Mouse (Mus musculus) forebrain, postnatal 0 days (tissue): ENCODE results near the gene Lama2. TPM values are rescaled to one million over a fixed set of nuclear protein-coding genes. Genes with fewer than 3 reads are reported as not detected.

ENCODE experiments used
- ATAC-seq: fragments of 200-750 bp; cut with Nextera tagmentation; 2 replicates; pipeline ENCODE4 v1.8.0; 2017; ENCODE audit warnings: mild to moderate bottlenecking, moderate library complexity
- DNase-seq: peaks from one replicate; pipeline ENCODE4 v3.0.0-alpha.2; 2015
- H3K27ac ChIP-seq: fragments of 300-500 bp; sonication (generic); 2 replicates; pipeline ENCODE4 v1.5.1; 2014; ENCODE audit warnings: low read depth, mild to moderate bottlenecking, antibody characterized with exemption, low read length, moderate library complexity, mixed read lengths
- H3K27me3 ChIP-seq: fragments of 300-500 bp; sonication (generic); 2 replicates; pipeline ENCODE4 v1.6.1; 2014; ENCODE audit warnings: mild to moderate bottlenecking, low read length, mixed read lengths; ENCODE audit not compliant: insufficient read depth
- H3K36me3 ChIP-seq: fragments of 300-500 bp; sonication (generic); 2 replicates; pipeline ENCODE4 v1.6.1; 2014; ENCODE audit warnings: mild to moderate bottlenecking, moderate library complexity; ENCODE audit not compliant: insufficient read depth
- H3K4me1 ChIP-seq: fragments of 300-500 bp; sonication (generic); 2 replicates; pipeline ENCODE4 v1.6.1; 2014; ENCODE audit warnings: antibody characterized with exemption; ENCODE audit not compliant: insufficient read depth
- H3K4me2 ChIP-seq: fragments of 300-500 bp; sonication (generic); 2 replicates; pipeline ENCODE4 v1.6.1; 2014; ENCODE audit warnings: low read depth, mild to moderate bottlenecking, moderate library complexity
- H3K4me3 ChIP-seq: fragments of 300-500 bp; sonication (generic); 2 replicates; pipeline ENCODE4 v1.5.1; 2014; ENCODE audit warnings: low read depth, low read length, mixed read lengths
- H3K9ac ChIP-seq: fragments of 300-500 bp; sonication (generic); 2 replicates; pipeline ENCODE4 v1.6.1; 2014; ENCODE audit warnings: mild to moderate bottlenecking
- H3K9me3 ChIP-seq: fragments of 300-500 bp; sonication (generic); 2 replicates; pipeline ENCODE4 v1.6.1; 2016; ENCODE audit warnings: low read length
- CTCF ChIP-seq: sonication (generic); IDR thresholded peaks from 2 replicates; pipeline ENCODE4 v1.5.1; 2016; ENCODE audit warnings: antibody characterized with exemption, control low read depth, low read depth
- WGBS: fragments of 180-500 bp; shearing (Covaris S2); extraction: QIAGEN DNeasy Blood & Tissue Kit; methylation state at CpG from one replicate; pipeline ENCODE4 v1.1.7; 2014; 5-methylcytosine and 5-hydroxymethylcytosine counted together
- polyA plus RNA-seq: library from polyadenylated mRNA; unstranded; fragments of >200 nt; fragmentation: Nextera tagmentation; extraction: Ambion mirVana; gene quantifications from 2 replicates; pipeline ENCODE4 v1.2.1, GENCODE M21; 2015
- total RNA-seq: library from RNA; depleted of rRNA; stranded (reverse); fragments of >200 nt; gene quantifications from 2 replicates; pipeline ENCODE4 v1.2.3, GENCODE M21; 2014

Lama2 gene
- total and polyA plus RNA-seq, 2 experiments from 2014 or later, result 3.7 to 11.9 TPM

GRCm38 (mm10) chr10:27135768-27136167 is 483.8 kb downstream of the Lama2 start:
- no peak overlapping the region for H3K4me2 ChIP-seq
- no peaks in the 10 kb centered on the region for H3K9me3 ChIP-seq
- no peak for ATAC-seq
- no peak overlapping the region for H3K4me3 ChIP-seq
- no peaks in the 10 kb centered on the region for H3K36me3 ChIP-seq
- H3K27ac ChIP-seq, result no peak overlapping the region
- H3K4me1 ChIP-seq, result no peaks in the 10 kb centered on the region
- no peak for TF ChIP-seq CTCF
- DNase-seq, result no peak
- no peaks in the 10 kb centered on the region for H3K27me3 ChIP-seq
- H3K9ac ChIP-seq, result no peak overlapping the region
- WGBS, result 100% methylated on average over 1 of the region's 1 CpGs

GRCm38 (mm10) chr10:27133135-27133534 is 486.4 kb downstream of the Lama2 start:
- 6% methylated on average over 1 of the region's 1 CpGs for WGBS
- Histone ChIP-seq H3K27ac (peak overlapping the region; percentile 54; the same call in 1 of the 2 replicates), H3K4me1 (no peaks in the 10 kb centered on the region), H3K36me3 (no peaks in the 10 kb centered on the region), H3K27me3 (no peaks in the 10 kb centered on the region), H3K4me3 (no peak overlapping the region), H3K4me2 (0 out of 2 replicates have a peak overlapping the region, but pooled peaks have one; percentile 17), H3K9ac (no peak overlapping the region), H3K9me3 (no peaks in the 10 kb centered on the region)
- peak; percentile 92 for TF ChIP-seq CTCF
- ATAC-seq (peak; percentile 94), DNase-seq (peak; percentile 92)

GRCm38 (mm10) chr10:27127454-27127853 is 492.1 kb downstream of the Lama2 start:
- no peak overlapping the region for H3K9ac ChIP-seq
- WGBS, result 57% methylated on average over 2 of the region's 2 CpGs
- peak; percentile 61 for DNase-seq
- H3K27me3 ChIP-seq, result no peaks in the 10 kb centered on the region
- no peak overlapping the region; the same call in 1 of the 2 replicates for H3K27ac ChIP-seq
- H3K4me2 ChIP-seq, result no peak overlapping the region
- TF ChIP-seq CTCF, result no peak
- no peaks in the 10 kb centered on the region for H3K4me1 ChIP-seq
- H3K4me3 ChIP-seq, result no peak overlapping the region
- H3K36me3 ChIP-seq, result no peaks in the 10 kb centered on the region
- peak; percentile 83 for ATAC-seq
- H3K9me3 ChIP-seq, result no peaks in the 10 kb centered on the region

GRCm38 (mm10) chr10:27123763-27124162 is 495.8 kb downstream of the Lama2 start:
- Histone ChIP-seq H3K27me3 (no peaks in the 10 kb centered on the region), H3K4me2 (no peak overlapping the region), H3K4me3 (no peak overlapping the region), H3K27ac (no peak overlapping the region), H3K4me1 (no peaks in the 10 kb centered on the region), H3K9me3 (no peaks in the 10 kb centered on the region), H3K9ac (no peak overlapping the region), H3K36me3 (no peaks in the 10 kb centered on the region)
- 38% methylated on average over 5 of the region's 5 CpGs for WGBS
- peak; percentile 46 for DNase-seq
- TF ChIP-seq CTCF, result no peak
- peak; percentile 47 for ATAC-seq

GRCm38 (mm10) chr10:27117815-27118214 is 501.7 kb downstream of the Lama2 start:
- 90% methylated on average over 3 of the region's 3 CpGs for WGBS
- DNase-seq (no peak), ATAC-seq (no peak)
- TF ChIP-seq CTCF, result no peak
- Histone ChIP-seq H3K9me3 (no peaks in the 10 kb centered on the region), H3K4me1 (no peaks in the 10 kb centered on the region), H3K4me3 (no peak overlapping the region), H3K27me3 (no peaks in the 10 kb centered on the region), H3K27ac (no peak overlapping the region), H3K36me3 (no peaks in the 10 kb centered on the region), H3K9ac (no peak overlapping the region), H3K4me2 (no peak overlapping the region)

GRCm38 (mm10) chr10:27116938-27117647 is 502.5 kb downstream of the Lama2 start:
- H3K4me1 ChIP-seq, result no peaks in the 10 kb centered on the region
- 89% methylated on average over 2 of the region's 2 CpGs for WGBS
- H3K36me3 ChIP-seq, result no peaks in the 10 kb centered on the region
- DNase-seq (no peak), ATAC-seq (no peak)
- no peak for TF ChIP-seq CTCF
- H3K27ac ChIP-seq, result no peak overlapping the region
- H3K4me3 ChIP-seq, result no peak overlapping the region
- no peaks in the 10 kb centered on the region for H3K9me3 ChIP-seq
- H3K4me2 ChIP-seq, result no peak overlapping the region
- H3K27me3 ChIP-seq, result no peaks in the 10 kb centered on the region
- H3K9ac ChIP-seq, result no peak overlapping the region

GRCm38 (mm10) chr10:27114131-27114530 is 505.4 kb downstream of the Lama2 start:
- DNase-seq, result no peak
- H3K4me1 ChIP-seq, result no peaks in the 10 kb centered on the region
- no peak overlapping the region for H3K9ac ChIP-seq
- no peaks in the 10 kb centered on the region for H3K9me3 ChIP-seq
- no peak overlapping the region for H3K4me2 ChIP-seq
- H3K36me3 ChIP-seq, result no peaks in the 10 kb centered on the region
- no peaks in the 10 kb centered on the region for H3K27me3 ChIP-seq
- no peak overlapping the region for H3K4me3 ChIP-seq
- no peak overlapping the region for H3K27ac ChIP-seq
- no peak for ATAC-seq
- 93% methylated on average over 3 of the region's 3 CpGs for WGBS
- TF ChIP-seq CTCF, result no peak
